Mouse (Mus musculus): ENCODE results near the gene Pou5f1.
A peak's percentile ranks its signal among the peaks of the same experiment; 100 is the strongest.

Gene Pou5f1

GRCm38 (mm10) chr17:35512916-35513626 is 7.3 kb downstream of the Pou5f1 start:
- DNase-seq (ENCODE audit: extremely low read depth, low read depth) = peak; percentile 10

- peak; percentile 39 for DNase-seq (ENCODE audit: extremely low read depth, low read depth)
Observed at GRCm38 (mm10) chr17:35513886-35514285, 8.1 kb downstream of the Pou5f1 start.

GRCm38 (mm10) chr17:35514756-35515155 is 8.9 kb downstream of the Pou5f1 start:
- DNase-seq (ENCODE audit: extremely low read depth, low read depth) = no peak

DNA sequence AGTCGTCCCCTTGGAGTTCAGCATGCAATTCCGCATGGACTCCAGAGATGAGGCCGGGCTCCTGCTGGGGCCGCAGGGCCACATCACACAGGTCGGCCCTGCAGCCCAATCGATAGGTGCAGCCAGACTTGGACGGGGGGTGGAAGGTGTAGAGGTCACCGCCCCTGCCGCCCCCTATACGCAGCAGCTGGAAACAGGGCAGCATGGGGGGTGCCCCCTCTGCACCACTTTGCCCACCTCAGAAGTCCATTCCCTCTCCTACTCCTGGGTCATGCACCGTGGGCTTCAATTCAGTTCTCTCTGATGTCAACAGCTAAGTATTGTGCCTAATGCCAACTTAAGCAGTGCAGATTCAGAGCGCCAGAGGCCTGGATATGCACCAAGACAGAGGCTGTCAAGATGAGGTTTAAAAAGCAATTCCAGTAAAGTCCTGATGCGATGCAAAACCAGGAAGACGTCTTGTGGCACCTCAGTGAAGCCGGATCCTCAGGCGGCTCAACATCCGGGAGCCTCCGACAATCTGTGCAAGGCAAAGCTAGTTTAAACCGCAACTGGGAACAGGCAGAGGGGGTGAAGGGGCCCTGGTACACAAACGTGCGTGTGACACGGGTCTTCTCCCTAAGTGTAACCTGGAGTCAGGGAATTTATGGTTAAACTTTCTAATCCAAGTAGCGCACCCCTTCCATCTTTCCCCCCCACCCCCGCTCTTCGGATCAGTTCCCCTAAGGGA is 10.3 kb downstream of the Pou5f1 start:
- peak; percentile 23 for DNase-seq (ENCODE audit: extremely low read depth, low read depth)

DNA sequence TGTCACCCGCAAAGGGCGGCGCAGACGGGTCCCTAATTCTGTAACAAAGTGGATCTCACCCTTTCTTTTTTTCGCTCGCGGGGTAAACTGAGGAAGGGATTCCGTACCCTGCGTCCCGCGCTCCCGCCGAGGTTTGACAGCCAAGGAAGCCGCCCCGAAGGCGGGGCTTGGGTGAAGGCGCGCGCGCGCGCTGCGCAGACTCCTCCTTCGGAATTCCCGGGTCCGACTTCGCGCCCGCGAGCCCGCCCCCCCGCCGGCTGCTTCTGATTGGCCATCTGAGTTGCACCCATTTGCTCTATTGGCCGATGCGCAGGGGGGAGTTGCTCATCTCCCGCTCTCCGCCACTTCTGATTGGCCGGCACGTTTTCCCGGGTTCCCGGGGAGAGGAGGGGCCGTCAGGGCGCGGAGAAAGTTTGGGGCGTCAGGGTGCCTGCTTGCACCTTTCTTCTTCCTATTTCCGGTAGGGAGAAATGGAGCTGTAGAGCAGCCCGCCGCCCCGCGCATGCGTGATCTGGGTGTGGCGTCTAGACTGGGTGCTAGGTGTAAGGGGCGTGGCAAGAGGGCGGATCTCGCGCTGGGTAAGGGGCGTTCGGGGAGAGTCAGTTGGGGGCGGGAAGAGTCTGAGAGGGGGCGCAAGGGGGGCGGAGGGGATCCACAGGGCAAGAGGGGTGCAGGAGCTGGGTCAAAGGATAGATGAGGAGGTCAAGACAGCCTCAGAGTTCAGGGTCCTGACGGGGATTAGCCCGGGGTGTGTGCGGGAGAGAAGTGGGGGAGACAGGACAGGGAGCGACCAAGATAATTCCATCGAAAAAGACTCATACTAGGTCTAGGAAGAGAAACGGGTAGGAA is 11.1 kb downstream of the Pou5f1 start, which contains the start of the genes Tcf19 and Cchcr1:
Tcf19 (minus strand) TSS at position 173 of the 849 bp plus-strand sequence.
Cchcr1 (plus strand) TSS at position 449 of the 849 bp plus-strand sequence.
- DNase-seq (ENCODE audit: extremely low read depth, low read depth) = peak; percentile 96

DNA sequence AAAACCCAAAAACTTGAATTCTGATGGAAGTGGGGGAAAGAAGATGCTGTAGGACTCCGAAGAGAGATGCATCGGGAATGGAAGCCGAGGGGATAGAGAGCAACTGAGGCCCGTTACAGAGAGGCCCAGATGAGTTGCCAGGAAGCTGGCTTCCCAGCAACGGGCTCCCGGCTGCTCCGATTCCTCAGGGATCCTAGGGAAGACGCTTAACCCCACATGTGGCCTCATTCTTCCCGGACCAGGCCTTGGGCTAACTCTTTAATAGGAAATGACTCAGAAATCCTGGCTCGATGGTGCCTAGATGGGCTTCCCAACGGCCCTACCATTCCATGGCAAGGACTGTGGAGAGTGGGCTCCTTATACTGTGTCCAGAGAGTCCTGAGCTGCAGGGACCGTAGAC is 11.7 kb downstream of the Pou5f1 start:
- peak; percentile 22 for DNase-seq (ENCODE audit: extremely low read depth, low read depth)

- DNase-seq (ENCODE audit: extremely low read depth, low read depth) = no peak
Observed at GRCm38 (mm10) chr17:35524354-35524753, 18.5 kb downstream of the Pou5f1 start.

GRCm38 (mm10) chr17:35526644-35527043 is 20.8 kb downstream of the Pou5f1 start:
- DNase-seq (ENCODE audit: extremely low read depth, low read depth) = no peak

GRCm38 (mm10) chr17:35532360-35532759 is 26.5 kb downstream of the Pou5f1 start:
- no peak for DNase-seq (ENCODE audit: extremely low read depth, low read depth)

DNA sequence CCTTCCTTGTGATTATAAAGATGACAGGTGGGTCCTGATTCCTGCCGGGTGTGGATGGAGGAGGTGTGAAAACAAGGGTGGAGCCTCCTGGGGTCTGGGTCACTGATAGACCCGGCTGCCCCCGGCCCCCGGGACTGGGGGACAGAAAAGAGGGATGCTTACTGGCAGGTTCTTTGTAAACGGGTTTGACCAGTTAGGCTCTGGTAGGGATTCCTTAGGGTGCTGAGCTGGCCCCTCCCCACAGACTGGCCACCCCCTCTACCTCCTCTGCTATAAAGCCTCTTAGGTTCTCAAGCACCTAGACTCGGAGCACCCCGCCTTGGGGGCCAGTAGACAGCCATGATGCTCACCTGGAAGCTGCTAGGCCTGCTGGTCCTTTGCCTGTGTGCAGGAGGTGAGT is 27.1 kb downstream of the Pou5f1 start, which contains the start of gene Psors1c2:
Psors1c2 (plus strand) TSS at position 301 of the 400 bp plus-strand sequence.
- DNase-seq (ENCODE audit: extremely low read depth, low read depth) = no peak

- DNase-seq (ENCODE audit: extremely low read depth, low read depth) = peak; percentile 41
Observed at GRCm38 (mm10) chr17:35534343-35534742, 28.5 kb downstream of the Pou5f1 start.

- no peak for DNase-seq (ENCODE audit: extremely low read depth, low read depth)
Observed at GRCm38 (mm10) chr17:35537421-35537820, 31.6 kb downstream of the Pou5f1 start.

GRCm38 (mm10) chr17:35538476-35538875 is 32.7 kb downstream of the Pou5f1 start:
- no peak for DNase-seq (ENCODE audit: extremely low read depth, low read depth)

- no peak for DNase-seq (ENCODE audit: extremely low read depth, low read depth)
Observed at GRCm38 (mm10) chr17:35539540-35539939, 33.7 kb downstream of the Pou5f1 start.

DNA sequence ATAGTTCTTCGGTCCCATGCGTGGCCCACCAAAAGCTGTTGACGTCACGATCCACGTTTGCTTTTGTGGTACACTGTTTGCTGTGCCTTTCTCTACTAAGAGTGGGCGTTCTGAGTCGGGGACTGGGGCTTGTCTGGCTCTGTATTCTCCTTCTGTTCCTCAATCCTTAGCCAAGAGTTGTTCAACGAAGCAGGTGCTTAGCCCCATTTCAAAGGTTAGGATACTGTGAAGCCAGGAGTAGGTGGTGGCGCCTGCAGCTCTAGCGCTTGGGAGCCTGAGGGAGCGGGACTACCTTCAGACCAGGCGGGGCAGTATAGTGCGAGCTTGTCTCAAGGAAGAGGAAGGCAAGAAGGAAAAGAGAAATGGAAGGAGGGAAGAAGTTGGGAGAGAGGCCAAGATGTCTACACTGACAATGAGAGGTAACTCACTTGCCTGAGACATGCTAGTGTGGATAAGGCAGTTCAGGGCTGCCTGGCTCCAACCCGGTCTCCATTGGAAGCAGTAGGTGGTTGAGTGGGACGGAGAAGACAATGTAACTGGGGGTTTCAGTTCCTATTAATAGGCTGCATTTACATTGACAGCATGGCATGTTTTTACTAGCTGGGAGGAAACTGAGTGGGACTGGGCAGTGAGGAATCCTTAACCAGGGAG is 37.1 kb downstream of the Pou5f1 start:
- no peak for DNase-seq (ENCODE audit: extremely low read depth, low read depth)

DNA sequence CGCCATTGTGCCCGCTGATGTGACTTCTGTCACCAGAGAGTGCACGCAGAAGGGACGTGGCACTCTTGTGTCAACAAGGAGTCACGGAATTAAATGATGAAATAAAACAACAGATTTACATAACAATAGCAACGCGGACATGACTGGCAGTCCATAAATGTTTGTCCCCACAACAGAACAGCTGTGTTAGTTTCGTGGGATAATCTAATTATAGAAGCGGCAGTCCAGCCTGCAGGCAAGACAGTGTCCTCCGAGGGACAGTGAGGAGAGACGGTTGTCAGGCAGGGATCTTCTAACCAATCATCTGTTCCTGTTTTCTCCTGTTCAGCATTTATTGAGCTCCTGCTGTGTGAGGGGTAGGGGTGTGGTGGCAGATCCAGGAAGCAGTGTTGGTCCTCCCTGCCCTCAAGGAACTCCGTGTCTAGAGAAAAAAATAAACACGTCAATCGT is 37.6 kb downstream of the Pou5f1 start:
- no peak for DNase-seq (ENCODE audit: extremely low read depth, low read depth)

GRCm38 (mm10) chr17:35544001-35544400 is 38.2 kb downstream of the Pou5f1 start:
- peak; percentile 26 for DNase-seq (ENCODE audit: extremely low read depth, low read depth)

DNA sequence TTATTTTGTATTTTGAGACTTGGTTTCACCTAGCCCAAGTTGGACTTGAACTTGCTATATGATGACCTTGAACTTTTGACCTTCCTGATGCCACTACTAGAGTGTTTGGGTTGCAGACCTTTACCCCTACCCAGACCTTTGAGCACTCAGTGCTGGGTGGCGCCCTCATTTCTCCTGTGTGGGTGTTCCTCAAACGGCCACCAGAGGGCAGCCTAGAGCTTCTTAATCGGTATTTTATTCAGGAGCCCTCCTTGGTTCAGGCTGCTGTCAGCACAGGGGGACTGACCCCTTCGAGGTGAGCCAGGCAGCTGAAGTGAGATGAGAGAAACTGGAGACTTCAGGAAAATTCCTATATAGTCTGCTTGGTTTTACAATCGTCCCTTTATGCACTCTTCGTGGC is 38.9 kb downstream of the Pou5f1 start:
- DNase-seq (ENCODE audit: extremely low read depth, low read depth) = peak; percentile 36

DNA sequence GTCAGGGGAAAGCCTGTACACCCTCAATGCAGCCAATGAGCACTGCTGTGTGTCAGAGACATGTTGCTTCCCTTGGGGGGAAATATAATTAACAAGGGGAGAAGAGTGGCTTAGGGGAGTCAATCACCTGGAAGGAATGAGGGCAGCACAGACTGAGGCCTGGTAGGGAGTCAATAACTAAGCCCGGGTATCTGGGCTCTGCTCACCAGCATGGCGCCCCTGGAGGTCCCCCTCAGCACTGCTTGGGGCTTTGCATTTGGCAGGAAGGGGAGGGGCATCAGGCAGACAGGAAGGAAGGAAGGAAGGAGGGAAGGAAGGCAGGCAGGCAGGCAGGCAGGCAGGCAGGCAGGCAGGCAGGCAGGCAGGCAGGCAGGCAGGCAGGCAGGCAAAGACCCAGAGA is 41.6 kb downstream of the Pou5f1 start:
- no peak for DNase-seq (ENCODE audit: extremely low read depth, low read depth)

GRCm38 (mm10) chr17:35548636-35549035 is 42.8 kb downstream of the Pou5f1 start:
- DNase-seq (ENCODE audit: extremely low read depth, low read depth) = no peak

Data from MEL-GATA-1-ER (cell line).